Mouse (Mus musculus): Measurements from ENCODE around the gene BC048403. TPM values are rescaled to one million over a fixed set of nuclear protein-coding genes. Genes with fewer than 3 reads are reported as not detected.

The BC048403 gene
- 2.5 and 3.0 TPM in 2 replicates for polyA plus RNA-seq (2015; fragmentation: Nextera tagmentation; extraction: Ambion mirVana)

DNA sequence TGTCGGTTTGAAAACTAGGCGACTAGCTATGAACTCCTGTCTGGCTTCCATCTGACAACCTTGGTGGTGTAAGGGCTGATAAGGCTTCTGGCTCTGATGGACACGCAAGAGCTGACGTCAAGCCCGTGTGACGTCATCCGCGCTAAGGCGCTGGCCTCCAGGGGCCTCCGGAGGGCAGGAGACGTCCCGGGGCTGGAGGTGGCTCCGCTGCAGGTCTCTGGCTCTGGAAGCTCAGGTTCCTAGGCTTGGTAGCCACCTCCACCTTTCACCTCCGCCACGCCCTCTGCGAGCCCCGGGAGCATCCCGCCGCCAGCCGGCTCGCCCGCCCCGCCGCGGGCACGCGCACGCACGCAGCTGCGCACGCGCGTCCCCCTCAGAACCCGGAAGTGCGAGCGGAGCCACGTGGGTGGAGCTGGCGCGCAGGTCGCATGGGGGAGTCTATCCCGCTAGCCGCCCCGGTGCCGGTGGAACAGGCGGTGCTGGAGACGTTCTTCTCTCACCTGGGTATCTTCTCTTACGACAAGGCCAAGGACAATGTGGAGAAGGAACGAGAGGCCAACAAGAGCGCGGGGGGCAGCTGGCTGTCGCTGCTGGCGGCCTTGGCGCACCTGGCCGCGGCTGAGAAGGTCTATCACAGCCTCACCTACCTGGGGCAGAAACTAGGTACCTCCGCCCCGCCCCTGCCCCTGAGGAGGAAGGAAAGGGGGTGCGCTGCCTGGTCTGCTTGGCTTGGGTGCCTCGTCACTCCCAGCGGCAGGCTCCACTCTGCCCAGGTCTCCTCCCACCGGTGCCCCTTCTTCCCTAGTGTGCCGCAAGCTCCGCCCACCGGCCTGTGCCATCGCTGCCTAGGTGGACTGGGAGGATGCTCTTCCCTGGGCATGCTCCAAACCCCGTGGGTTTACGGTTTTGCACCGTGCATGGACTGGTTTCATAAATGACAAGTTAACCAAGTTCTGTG, at the start of gene BC048403:
TSS of gene BC048403 (plus strand) at position 390 of the 958 bp plus-strand sequence.
- DNase-seq (ENCODE audit: low spot score) (peak; percentile 88), ATAC-seq (peak; percentile 94)
- no peaks in the 10 kb centered on the region for H3K9me3 ChIP-seq (ENCODE audit: low read length)
- peak within 1 kb of the TSS; percentile 71 for H3K27ac ChIP-seq (ENCODE audit: low read length)
- peak within 1 kb of the TSS; percentile 78 for H3K4me3 ChIP-seq (ENCODE audit: low read depth, low read length)
- no peaks in the 10 kb centered on the region for H3K27me3 ChIP-seq (replicated peaks; ENCODE audit: insufficient read depth, low read length)
- peak within 1 kb of the TSS; percentile 53 for H3K9ac ChIP-seq (replicated peaks; ENCODE audit: low read depth)
- TF ChIP-seq EP300 (IDR thresholded peaks at IDR 0.05) (no peak), CTCF (IDR thresholded peaks at IDR 0.05) (peak; percentile 22; the same call in 1 of the 2 replicates)
- peak within 1 kb of the TSS; percentile 99 for H3K4me2 ChIP-seq (replicated peaks; ENCODE audit: low read depth, low read length)
- WGBS = 2% methylated on average over 64 of the region's 68 CpGs
- no peaks in the 10 kb centered on the region for H3K4me1 ChIP-seq (ENCODE audit: insufficient read depth, low read depth, low read length)
- H3K36me3 ChIP-seq (ENCODE audit: insufficient read depth, low read length) = no peaks in the 10 kb centered on the region

DNA sequence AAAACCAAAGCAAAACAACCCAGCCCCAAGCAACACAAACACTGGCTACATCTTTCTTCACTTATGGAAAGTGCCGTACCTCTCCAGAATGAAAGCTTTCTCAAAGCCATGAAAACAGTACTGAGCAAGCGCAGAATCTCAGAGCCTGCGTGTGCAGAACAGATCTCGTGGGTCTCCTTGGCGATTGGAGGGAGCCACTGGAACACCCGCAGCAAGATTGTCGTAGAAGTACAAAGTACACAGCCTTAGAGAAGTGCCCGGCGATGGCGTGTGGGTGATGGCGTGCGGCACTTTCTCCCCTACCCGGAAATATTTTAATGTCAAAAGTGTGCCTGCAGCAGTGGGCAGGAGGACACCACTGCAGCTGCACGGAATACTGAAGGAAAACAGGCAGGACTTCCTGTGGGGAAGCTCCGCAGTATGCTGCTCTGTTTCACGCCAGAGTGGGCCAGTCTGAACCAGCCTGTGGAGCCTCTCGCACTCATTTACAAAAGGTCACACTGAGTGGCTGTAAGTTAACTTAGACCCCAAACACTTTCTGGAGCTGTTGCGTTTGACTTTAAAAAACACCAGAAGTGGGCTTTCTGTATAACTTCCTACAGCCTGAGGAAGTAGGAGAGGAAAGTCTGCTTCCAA, 46.7 kb upstream of the BC048403 start:
- no peaks in the 10 kb centered on the region for H3K36me3 ChIP-seq (ENCODE audit: insufficient read depth, low read length)
- no peak overlapping the region for H3K9ac ChIP-seq (replicated peaks; ENCODE audit: low read depth)
- H3K4me1 ChIP-seq (ENCODE audit: insufficient read depth, low read depth, low read length) = no peaks in the 10 kb centered on the region
- H3K9me3 ChIP-seq (ENCODE audit: low read length) = no peaks in the 10 kb centered on the region
- TF ChIP-seq EP300 (IDR thresholded peaks at IDR 0.05) = no peak
- no peak for TF ChIP-seq CTCF (IDR thresholded peaks at IDR 0.05)
- no peak overlapping the region for H3K27ac ChIP-seq (ENCODE audit: low read length)
- 16% methylated on average over 18 of the region's 18 CpGs for WGBS
- H3K4me2 ChIP-seq (replicated peaks; ENCODE audit: low read depth, low read length) = peak overlapping the region; percentile 40; the same call in 1 of the 2 replicates
- ATAC-seq (no peak), DNase-seq (ENCODE audit: low spot score) (peak; percentile 21)
- H3K4me3 ChIP-seq (ENCODE audit: low read depth, low read length) = no peak overlapping the region
- no peaks in the 10 kb centered on the region for H3K27me3 ChIP-seq (replicated peaks; ENCODE audit: insufficient read depth, low read length)

GRCm38 (mm10) chr10:121694567-121694966, 45.2 kb upstream of the BC048403 start:
- H3K27ac ChIP-seq (ENCODE audit: low read length) = no peak overlapping the region
- H3K36me3 ChIP-seq (ENCODE audit: insufficient read depth, low read length) = no peaks in the 10 kb centered on the region
- DNase-seq (ENCODE audit: low spot score) (no peak), ATAC-seq (no peak)
- no peaks in the 10 kb centered on the region for H3K27me3 ChIP-seq (replicated peaks; ENCODE audit: insufficient read depth, low read length)
- H3K4me2 ChIP-seq (replicated peaks; ENCODE audit: low read depth, low read length) = no peak overlapping the region
- no peak overlapping the region for H3K4me3 ChIP-seq (ENCODE audit: low read depth, low read length)
- H3K9me3 ChIP-seq (ENCODE audit: low read length) = no peaks in the 10 kb centered on the region
- 84% methylated on average over 11 of the region's 11 CpGs for WGBS
- TF ChIP-seq EP300 (IDR thresholded peaks at IDR 0.05) (no peak), CTCF (IDR thresholded peaks at IDR 0.05) (peak; percentile 13; the same call in 1 of the 2 replicates)
- no peak overlapping the region for H3K9ac ChIP-seq (replicated peaks; ENCODE audit: low read depth)
- no peaks in the 10 kb centered on the region for H3K4me1 ChIP-seq (ENCODE audit: insufficient read depth, low read depth, low read length)

- H3K4me3 ChIP-seq (ENCODE audit: low read depth, low read length) = no peak overlapping the region
- no peaks in the 10 kb centered on the region for H3K4me1 ChIP-seq (ENCODE audit: insufficient read depth, low read depth, low read length)
- 54% methylated on average over 11 of the region's 11 CpGs for WGBS
- H3K4me2 ChIP-seq (replicated peaks; ENCODE audit: low read depth, low read length) = no peak overlapping the region
- DNase-seq (ENCODE audit: low spot score) (peak; percentile 85), ATAC-seq (peak; percentile 57; the same call in 1 of the 2 replicates)
- no peaks in the 10 kb centered on the region for H3K9me3 ChIP-seq (ENCODE audit: low read length)
- H3K36me3 ChIP-seq (ENCODE audit: insufficient read depth, low read length) = no peaks in the 10 kb centered on the region
- TF ChIP-seq EP300 (IDR thresholded peaks at IDR 0.05) (no peak), CTCF (IDR thresholded peaks at IDR 0.05) (peak; percentile 82)
- no peak overlapping the region for H3K27ac ChIP-seq (ENCODE audit: low read length)
- H3K9ac ChIP-seq (replicated peaks; ENCODE audit: low read depth) = no peak overlapping the region
- H3K27me3 ChIP-seq (replicated peaks; ENCODE audit: insufficient read depth, low read length) = no peaks in the 10 kb centered on the region
Measured at GRCm38 (mm10) chr10:121701296-121702248, 38.2 kb upstream of the BC048403 start.

GRCm38 (mm10) chr10:121703619-121704018, 36.1 kb upstream of the BC048403 start:
- no peaks in the 10 kb centered on the region for H3K4me1 ChIP-seq (ENCODE audit: insufficient read depth, low read depth, low read length)
- no peaks in the 10 kb centered on the region for H3K9me3 ChIP-seq (ENCODE audit: low read length)
- no peaks in the 10 kb centered on the region for H3K36me3 ChIP-seq (ENCODE audit: insufficient read depth, low read length)
- ATAC-seq (peak; percentile 80), DNase-seq (ENCODE audit: low spot score) (peak; percentile 87)
- H3K27me3 ChIP-seq (replicated peaks; ENCODE audit: insufficient read depth, low read length) = no peaks in the 10 kb centered on the region
- H3K27ac ChIP-seq (ENCODE audit: low read length) = no peak overlapping the region
- no peak overlapping the region for H3K4me2 ChIP-seq (replicated peaks; ENCODE audit: low read depth, low read length)
- TF ChIP-seq EP300 (IDR thresholded peaks at IDR 0.05) (no peak), CTCF (IDR thresholded peaks at IDR 0.05) (no peak)
- H3K4me3 ChIP-seq (ENCODE audit: low read depth, low read length) = no peak overlapping the region
- 58% methylated on average over 6 of the region's 6 CpGs for WGBS
- H3K9ac ChIP-seq (replicated peaks; ENCODE audit: low read depth) = no peak overlapping the region

Data from lung, postnatal 0 days (tissue).